Mouse (Mus musculus) cerebellum, adult 9-11 months (tissue): ENCODE measurements at regions not wholly inside any gene's neighbourhood (a gene's known extent, or its start where the extent isn't known, plus 50 kb on each side); places are given as distances from the start of the nearest gene placed in this dataset.

Source experiments
- DNase-seq: peaks from one replicate; pipeline ENCODE4 v3.0.0; 2022

DNA sequence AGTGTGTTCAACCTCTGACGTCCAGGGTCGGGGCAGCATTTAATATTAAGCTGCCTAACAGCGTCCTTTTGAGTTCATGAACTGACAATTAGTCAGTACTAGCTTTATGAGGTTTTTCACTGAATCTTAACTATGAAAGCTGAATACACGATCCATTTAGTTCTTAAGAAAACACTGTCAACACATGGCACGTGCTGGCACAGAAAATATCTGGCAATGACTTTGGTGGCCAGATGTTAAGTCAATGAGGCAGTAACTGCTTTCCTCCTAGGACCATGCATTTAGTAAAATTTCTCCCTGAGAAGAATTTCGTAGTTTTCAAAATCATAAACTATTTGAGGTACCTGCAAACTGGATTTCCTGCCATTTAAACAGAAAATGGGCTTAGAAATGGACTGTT lies 191.4 kb upstream of the Sox2 start:
- no peak for DNase-seq

DNA sequence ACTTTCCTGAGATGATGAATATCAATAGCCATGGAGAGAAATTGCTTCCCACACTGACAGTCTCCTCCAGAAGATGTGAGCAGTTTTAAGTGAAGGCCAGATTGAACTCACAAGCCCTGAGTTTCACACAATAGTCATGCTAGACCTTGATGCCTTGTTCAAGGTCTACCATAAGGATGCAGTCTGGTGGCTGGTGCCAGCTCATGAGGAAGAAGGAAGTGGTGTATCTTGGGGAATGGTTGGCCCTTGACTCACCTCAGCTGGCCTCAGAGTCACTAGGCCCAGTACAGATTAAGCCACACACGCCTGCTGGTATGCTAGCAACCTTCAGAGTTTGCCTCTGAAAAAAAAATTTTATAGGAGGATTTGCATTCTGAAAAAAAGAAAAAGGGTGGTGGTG lies 192.4 kb upstream of the Sox2 start:
- no peak for DNase-seq

DNA sequence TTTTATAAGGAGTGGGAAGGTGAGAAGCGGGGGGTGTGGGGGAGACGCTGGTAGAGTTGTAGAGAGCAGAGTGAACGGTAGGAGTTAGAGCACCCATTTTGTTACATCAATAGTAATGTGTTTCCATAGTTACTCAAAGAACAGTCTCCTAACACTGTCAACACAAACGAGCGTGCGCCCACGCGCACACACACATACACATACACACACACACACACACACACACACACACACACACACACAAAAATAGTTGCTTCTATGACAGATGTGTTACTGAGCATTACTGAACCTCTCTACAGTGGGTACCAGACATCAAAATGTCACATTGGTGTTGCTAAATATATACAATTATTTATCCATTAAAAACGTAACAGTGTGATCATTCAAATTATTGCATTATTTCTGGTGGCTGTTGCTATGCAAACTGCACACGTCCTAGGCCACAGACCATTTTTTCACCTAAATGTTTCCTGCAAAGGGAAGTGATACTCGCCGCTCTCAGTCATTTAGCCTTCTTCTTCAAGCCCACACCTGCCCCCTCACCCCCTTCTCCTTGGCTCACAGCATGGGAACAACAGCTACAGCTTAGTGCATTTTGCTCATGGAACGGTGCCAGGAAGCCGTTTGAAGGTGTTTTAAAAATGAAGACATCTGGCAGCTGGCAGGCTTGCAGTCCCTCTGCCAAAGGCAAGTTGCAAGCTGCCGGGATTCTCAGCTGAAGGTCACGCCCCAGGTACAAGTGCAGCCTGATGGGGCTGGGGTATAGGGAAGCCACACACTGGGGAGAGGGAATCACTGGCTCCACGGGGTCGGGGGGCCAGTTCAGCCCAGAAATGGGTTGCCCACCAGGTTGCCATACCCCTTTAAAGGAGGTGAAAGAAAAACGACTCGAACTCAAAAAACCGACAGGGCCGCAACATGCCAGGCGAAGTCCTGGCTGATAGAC lies 193.4 kb upstream of the Sox2 start:
- no peak for DNase-seq

GRCm38 (mm10) chr3:34454026-34454624 lies 196.1 kb upstream of the Sox2 start:
- no peak for DNase-seq

DNA sequence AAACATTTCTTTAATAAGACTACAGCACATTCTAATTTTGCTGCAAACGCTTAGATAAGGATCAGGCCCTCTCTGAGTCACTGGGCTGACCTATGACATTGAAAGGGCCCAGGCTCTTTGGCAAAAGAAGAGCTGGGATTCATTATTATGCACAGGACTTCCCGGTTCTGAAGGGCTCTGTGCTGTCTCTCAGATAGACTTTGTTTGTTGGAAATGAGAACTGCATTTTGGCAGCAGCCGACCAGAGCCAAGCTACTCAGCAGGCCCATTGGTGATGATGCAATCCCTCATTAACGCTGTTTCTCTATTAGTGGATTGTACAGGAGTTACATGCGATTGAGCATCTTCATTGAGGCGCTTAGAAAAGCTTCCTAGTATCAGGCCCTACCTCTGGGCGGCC lies 204.9 kb upstream of the Sox2 start:
- DNase-seq: peak; percentile 44

- DNase-seq: no peak
Measured at GRCm38 (mm10) chr3:34444802-34445201, 205.4 kb upstream of the Sox2 start.

DNA sequence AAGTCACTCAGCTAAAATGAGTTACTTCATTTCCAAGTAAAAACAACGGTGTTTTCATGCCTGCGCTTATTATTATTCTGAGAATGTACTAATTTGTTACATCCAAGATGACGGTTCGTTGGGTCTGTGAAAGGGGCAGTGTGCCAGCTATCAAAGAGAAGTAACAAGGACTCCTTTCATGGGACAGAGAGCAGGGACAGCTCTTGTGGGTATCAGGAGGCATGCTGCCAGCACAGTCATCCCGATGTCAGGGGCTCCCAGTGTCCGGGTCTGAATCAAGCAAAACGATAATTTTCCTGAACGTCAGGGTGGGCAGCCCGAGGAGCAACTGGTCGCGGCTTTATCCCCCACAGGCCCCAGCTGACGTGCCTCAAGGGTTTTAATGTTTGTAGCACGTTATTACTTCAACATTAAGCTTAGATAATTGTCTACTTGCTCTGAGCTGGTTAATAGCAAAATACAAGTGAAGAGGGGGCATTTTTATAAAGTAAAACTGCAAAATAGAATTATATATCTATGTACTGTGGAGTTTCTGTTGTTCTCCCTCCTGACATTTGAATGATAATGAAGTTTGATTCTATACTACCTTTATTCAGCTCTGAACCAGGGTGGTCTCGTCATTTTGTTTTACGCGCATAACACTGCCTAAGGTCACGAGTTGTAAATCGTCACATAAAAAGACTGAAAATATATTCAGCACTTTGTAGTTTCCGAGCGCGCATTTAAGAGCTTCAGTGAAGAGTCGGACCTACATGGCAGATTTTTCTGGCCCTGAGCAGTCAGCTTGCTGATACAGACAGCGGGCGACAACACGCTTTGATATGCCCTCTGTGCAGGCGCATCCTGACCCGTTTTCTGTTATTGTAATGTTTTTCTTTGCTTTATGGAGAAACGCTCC lies 206.2 kb upstream of the Sox2 start:
- peak; percentile 62 for DNase-seq

DNA sequence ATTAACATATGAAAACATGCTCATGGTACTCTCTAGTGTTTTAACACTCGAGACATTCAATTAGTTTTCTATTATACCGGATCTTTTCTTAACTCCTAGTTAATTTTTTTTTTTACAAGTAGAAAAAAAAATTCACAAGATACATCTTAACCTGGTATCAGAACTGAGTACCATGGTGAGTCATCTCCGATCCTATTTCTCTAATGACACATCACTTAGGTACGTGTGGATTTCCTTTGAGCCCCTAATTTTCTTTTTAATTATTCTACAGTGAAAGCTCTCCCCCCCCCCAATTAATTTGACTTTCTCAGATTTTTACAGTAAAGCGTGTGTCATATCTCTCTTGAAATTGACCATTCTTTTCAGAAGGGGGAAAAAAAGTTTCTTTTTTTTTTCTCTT lies 206.9 kb upstream of the Sox2 start:
- no peak for DNase-seq

DNA sequence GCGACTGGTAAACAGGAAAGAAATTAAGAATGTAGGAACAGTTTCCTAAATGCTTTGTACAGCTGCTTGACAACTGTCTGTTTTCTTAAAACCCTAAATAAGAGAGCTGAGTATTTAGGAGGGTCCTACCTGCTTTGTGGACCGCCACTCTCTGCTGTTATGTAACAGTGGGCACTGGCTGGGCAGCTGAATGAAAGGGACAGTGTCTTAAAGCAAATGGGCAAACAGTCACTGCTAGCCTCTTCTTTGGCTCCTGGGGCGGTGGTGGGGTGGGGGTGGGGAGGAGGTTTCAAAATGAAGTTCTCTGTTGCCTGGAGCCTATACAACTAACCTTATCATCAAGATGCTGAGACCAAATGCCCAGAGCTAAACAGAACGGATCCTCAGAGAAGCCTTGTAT lies 208.4 kb upstream of the Sox2 start:
- no peak for DNase-seq

- DNase-seq: peak; percentile 39
Measured at GRCm38 (mm10) chr3:34441266-34441665, 208.9 kb upstream of the Sox2 start.

DNA sequence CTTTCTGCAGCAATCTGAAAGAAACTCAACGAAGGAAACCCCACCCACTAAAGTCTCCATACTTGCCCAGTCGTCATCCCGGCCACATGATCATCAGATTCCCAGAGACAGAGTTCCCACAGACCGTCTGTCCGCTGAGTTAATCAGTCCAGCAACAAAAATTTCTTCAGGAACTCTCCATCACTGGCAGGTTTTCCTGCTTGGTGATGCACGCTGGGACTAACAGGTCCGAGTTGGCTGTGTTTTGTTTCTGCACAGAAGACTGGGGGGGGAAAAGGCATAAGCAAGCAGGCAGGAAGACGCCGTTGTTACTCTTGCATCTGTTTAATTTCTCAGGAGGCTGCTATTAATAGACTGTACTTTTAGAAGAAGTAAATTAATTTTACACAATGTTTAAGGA lies 215.3 kb upstream of the Sox2 start:
- no peak for DNase-seq

GRCm38 (mm10) chr3:34427967-34428366 lies 222.2 kb upstream of the Sox2 start:
- no peak for DNase-seq

- DNase-seq: no peak
Measured at GRCm38 (mm10) chr3:34427495-34427894, 222.7 kb upstream of the Sox2 start.

GRCm38 (mm10) chr3:34426955-34427354 lies 223.2 kb upstream of the Sox2 start:
- no peak for DNase-seq

DNA sequence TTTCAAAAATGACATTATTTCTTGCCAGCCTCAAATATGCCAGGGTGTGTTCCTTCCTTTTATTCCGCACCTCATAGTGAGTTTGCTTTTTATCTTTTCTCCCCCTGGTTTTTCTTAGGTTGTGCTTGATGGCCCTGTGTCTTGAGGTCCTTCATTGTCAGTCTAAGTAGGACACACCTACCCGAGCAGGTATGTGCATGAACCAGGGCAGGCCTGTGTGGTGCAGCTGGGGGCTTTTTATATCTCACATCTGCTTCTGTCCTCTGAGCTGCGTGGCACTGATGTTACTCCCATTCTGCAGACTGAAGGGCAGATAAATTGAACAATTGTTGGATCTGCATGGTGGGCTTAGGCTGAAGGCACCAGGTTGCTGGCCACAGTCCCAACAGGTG lies 238.3 kb upstream of the Sox2 start:
- no peak for DNase-seq

DNA sequence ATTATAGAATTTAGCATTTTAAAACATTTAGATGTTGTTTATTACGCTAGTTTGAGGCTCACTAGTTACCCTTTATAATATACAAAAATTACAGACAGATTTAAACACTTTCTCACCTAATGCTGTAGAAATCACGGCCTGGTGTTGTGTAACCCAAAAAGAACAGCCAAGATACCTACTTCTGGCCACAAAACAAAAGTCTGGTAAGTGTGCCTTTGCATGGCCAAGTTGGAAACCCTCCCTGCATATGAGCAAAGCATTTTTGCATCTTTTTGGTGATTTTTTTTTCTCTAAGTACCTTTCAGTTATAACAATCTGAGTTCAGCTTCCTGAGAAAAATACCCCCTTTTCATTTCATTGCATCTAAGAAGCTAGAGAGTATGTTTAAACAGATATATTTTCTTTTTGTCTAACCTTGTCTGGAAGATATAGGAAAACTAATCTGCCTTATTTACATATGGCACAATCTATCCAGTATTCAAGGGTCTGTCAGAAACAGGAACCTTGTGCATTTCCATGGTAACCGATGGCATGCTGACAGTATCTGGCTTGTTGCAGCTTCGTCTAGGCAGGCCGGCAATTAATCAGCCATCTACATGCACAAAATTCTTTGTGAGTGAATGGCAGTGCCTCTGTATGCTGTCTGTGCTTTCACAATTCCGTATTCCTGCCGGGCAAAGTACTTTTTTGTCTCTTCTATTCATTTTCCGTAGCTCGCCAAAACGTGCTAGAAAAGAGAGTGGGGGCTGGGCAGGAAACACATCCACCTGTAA lies 238.9 kb upstream of the Sox2 start:
- DNase-seq: no peak

DNA sequence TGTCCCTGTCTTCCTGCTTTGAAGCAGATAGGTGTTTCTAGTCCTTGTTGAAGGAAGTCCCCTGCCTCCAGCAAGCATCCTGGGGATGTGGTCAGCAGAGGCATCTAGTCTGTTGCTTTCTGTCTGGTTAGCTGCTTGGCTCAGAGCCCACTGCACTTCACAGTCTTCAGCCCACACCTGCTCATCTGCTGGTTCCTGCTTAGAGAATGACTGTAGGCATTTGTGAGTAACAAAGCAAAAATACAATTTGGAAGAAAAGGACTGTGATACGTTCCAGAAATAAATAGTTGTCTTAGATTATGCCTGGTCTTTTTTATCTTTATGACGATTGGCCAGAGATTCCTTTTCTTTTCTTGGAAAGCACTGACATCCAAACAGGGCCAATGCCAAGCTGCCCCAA lies 246.6 kb upstream of the Sox2 start:
- no peak for DNase-seq

DNA sequence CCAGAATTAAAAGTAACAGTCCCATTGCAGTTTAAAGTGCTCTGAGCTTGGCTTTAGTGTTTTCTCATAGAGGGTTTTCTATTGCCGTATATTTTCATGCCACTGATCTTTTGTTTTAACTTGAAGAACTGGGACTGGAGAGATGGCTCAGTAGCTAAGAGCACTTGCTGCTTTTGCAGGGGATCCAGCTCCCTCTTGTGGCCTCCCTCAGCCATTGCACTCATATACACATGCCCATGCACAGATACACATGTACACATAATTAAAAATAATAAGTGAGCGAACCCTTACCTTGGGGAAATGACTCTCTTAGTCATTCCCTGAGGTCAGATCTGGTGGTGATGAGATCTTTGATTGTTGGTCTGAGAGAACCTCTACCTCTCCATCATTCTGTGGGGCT lies 258.9 kb upstream of the Sox2 start:
- no peak for DNase-seq

DNA sequence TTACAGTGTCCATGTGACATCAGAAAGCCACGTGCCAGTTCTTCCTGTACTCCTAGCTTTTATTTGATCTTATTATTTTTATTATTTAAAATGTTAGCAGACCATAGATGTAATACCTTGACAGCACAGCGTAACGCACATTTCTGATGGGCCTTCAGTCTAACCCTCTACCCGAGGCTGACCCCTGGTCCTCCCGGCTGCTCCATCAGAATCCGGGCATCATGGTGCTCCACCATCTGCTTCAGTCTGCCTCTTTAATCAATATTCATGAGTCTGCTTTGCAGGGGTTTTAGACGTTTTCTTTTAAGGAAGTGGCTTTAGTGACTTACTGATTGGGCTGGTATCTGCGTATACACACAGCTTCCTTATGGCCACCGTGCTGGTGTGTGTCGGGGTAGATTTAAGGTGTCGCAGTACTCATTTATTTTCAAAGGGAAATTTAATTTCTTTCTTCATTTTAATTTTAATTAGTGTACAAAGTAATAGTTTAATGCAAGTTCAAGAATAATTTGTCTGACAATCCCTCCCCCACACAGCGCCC lies 265.2 kb upstream of the Sox2 start:
- DNase-seq: no peak

DNA sequence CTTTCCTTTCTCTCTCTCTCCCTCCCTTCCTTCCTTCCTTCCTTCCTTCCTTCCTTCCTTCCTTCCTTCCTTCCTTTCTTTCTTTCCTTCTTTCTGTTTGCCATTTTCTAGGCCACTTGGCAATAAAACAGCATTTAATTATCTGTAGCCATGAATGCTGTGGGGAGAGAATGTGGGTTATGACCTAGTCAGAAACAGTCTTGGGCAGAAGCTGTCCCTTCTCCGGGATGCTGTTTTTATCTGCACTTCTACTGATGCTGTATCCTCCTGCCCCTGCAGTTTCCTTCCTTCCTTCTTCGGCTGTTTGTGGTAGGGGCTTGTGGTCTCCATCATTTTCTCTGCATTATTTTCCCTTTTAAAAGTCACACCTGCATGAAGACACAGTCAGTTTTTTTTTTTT lies 272.3 kb upstream of the Sox2 start:
- DNase-seq: no peak

DNA sequence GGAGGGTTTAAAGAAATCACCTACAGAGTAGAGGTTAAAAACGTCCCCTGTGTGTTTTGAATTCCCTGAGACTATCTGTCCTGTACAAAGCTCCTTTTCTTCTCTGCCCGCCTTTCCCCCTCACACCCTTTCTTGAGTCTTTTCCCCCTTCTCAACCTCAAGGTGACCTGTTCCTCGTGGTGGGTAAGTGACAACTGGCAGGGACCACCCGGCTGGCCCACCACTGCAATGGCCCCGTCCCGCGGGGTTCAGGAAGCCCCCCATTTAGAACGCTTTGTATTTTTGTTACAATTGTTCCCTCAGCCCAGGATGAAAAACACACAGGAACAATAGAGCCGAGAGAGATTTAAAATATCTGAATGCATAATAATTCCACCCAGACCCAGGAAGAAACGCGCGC lies 272.9 kb upstream of the Sox2 start:
- no peak for DNase-seq

DNA sequence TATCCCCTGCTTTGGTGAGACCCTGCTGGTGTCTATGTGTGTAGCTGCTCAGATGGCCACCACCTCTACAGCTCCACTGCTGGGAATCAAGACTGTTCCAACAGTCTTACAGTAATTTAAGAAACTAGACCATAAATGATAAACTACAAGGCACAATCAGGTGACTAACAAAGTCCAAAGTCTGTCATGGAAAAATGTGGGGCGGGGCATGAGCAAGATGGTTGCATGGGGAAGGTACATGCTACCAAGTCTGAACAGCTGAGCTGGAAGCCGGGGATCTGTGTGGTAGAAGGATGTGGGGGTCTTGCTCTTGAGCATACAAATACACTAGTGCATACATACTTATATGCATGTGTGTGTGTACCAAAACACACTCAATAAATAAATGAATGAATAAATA lies 278.8 kb upstream of the Sox2 start:
- no peak for DNase-seq

DNA sequence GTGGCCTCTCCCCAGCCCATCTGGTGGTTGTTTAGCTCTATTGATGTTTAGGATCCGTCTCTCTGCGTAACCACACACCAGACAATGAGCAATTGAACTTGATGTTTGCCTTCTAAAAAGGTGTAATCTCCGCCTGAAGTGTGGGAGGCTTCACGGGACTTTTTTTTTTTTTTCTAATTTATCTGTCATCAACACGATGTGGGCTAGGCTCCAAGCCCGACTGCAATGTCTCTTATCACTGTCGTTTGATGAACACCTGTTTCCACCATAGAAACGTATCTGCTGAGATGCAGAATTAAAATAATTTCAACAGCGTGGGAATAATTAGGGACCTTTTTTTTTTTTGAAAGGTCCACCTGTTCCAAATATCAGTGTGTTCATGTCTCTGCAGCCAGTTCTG lies 257.0 kb upstream of the Dnajc19 start:
- DNase-seq: no peak
